Mouse (Mus musculus) heart, adult 2 months (tissue): ENCODE results near the gene Ackr3.

ENCODE experiments used
- CTCF ChIP-seq: fragments of 200-600 bp; IDR thresholded peaks from 2 replicates; pipeline ENCODE4 v1.8.1; 2022; ENCODE audit warnings: antibody characterized with exemption, mild to moderate bottlenecking, moderate library complexity
- EP300 ChIP-seq: fragments of 200-500 bp; IDR thresholded peaks from 2 replicates; pipeline ENCODE4 v1.6.1; 2011; ENCODE audit warnings: low read depth, low read length, control low read depth; ENCODE audit not compliant: insufficient read depth
- POLR2A ChIP-seq: fragments of 200-500 bp; IDR thresholded peaks from 2 replicates; pipeline ENCODE4 v1.6.1; 2011; ENCODE audit warnings: mild to moderate bottlenecking, low read depth, low read length, control low read depth; ENCODE audit not compliant: insufficient read depth

DNA sequence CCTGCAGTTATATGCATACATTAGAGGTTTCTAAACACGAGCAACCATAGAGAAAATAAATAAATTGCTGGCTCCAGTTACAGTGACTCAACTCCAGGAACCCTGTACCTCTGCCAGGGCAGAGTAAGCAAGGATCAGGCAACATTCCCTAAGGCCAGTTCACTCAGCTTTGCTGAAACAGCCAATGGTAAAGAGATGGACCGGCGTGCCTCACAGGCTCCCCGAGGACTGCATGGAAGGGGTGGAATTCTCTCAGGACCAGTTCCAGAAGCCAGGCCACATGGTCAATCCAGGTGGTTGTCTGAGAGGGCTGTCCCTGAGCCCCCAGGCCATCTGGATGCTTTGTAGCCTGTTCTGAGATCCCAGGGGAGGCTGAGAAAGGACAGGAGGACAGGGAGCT lies 26.8 kb downstream of the Ackr3 start:
- no peak for TF ChIP-seq CTCF
- TF ChIP-seq EP300 = no peak
- no peak for TF ChIP-seq POLR2A
